Mouse (Mus musculus) urinary bladder, postnatal 14 days (tissue): ENCODE data around the gene Dcst1.

Experiments used
- DNase-seq: peaks from one replicate; pipeline ENCODE4 v3.0.0; 2021; ENCODE audit warnings: low spot score

The Dcst1 gene

DNA sequence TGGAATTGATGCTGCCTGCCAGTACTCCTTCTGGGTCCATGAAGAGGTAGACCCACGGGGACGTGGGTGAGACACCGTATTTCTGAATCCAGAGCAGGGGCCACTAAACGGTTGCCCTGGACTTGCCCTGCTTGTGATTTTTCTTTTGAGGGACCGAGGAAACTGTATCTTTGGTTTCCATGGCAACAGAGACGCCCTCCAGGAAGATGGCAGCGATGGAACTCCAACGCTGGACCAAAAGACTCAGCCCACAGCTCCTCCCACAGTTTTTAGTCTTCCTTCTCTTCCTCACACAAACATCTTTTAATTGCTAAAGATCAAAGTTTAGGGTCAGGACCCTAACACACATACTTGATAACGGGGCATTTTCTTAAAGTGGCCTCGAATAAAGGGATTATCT lies 33.0 kb downstream of the Dcst1 start:
- DNase-seq: no peak

DNA sequence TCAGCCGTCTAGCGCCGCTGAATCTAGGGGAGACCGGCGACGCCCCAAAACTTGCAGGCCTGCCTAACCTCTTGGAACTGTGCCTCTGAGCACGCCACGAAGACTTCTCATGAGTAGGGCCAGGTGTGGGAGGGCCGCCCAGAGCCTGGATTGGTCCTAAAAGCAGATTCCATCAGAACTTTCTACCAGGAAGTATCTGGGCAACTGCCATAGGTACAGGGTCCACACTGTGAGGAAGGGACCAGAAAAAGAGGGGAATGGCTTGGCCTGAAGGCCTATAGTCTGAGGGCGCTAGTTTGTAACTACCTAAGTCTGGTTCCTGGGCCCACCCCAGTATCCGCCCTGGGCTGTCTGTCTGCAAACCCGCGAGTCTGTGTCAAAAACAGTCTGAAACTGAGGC lies 33.5 kb downstream of the Dcst1 start:
- DNase-seq: no peak

DNA sequence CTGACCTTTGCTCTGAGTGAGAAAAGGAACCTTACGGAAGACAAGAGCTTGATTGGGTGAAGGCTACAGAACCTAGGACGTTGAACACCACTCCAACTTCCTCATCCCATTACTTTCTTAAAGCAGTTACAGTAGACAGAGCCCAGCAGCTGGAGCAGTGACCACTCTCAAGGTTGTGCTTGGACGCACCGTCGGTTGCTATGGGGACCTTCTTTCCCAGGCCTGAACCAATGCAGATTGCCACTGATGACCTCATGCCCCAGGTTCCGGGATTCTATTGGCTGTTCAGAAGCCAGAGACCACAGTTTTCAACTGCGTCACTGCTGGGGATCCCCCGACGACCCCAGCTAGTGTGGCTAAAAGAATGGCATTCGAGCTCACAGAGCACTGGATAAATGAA lies 34.1 kb downstream of the Dcst1 start:
- no peak for DNase-seq

DNA sequence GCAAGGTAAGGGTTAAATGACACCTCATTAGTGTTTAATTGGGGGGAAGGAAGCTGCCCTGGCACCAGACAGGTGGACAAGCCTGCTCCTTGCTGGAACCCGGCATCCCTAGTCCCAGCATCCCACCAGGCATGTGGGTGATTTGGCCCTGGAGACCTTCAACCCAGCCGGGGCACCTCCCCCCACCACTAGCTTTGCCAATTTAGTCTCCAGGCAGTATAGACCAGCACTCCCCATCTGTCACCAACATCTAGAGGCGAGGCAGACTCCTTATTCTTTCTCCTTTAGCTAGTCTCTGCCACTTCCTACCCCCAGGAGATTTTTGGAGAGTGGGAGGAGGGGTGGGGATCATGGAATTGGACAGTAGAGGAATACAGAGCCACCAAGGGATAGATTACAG lies 34.7 kb downstream of the Dcst1 start:
- no peak for DNase-seq

DNA sequence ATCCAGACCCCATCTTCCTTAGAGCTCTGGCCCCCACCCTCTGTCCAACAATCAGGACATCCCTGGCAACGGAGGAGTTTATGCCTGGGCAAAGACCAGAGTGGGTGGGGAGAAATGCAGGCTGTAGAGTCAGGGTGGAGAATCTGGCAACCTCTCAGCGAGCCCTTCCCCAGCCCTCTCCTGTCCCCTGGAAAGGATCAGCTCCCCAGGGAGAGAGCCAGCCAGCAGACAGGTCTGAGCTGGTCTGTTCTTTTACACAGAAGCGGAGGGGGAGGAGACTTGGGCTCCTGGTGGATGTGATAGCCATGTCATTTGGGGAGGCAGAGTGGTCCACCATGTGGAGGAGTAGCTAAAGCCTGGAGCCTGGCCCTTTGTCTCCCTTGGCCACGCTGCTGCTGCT lies 36.4 kb downstream of the Dcst1 start:
- DNase-seq: no peak

DNA sequence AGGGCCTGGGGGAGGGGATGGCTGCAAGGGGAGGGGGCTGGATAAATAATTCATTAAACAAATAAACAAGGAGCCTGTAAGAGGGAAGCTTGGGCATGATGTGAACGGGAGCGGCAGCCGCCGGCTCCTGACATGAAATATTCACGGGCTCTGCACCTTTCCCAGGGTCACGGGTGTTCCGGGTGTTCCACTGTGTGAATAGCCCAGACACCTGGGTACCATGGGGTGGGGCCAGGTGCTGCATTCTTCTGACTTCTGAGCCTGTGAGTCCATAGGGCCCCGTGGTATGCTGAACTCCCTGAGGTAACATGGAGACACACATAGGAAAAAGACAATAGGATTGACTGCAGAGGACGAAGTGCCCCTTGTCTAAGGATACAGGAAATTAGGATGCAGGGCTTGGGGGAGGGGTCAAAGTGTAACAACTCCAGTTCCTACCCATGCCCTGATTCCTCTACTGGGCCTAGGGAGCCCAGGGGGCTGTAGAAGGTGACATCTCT lies 37.6 kb downstream of the Dcst1 start:
- no peak for DNase-seq

DNA sequence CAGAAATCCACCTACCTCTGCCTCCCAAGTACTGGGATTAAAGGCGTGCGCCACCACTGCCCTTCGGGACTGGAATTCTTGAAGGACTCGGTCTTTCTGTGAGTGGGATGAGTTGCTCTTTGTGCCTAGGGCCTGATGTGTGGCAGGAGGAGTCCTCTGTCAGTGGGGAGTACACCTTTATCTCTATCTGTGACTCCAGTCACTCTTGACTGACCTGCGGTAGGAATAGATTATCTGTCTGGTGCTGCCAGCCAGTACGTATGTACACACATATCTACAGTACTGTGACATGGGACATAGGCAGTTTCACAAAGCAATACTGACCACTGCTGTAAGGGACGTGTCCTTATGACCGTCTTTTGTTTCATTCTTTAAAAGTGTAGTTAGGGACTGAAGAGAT lies 39.2 kb downstream of the Dcst1 start:
- DNase-seq: no peak

DNA sequence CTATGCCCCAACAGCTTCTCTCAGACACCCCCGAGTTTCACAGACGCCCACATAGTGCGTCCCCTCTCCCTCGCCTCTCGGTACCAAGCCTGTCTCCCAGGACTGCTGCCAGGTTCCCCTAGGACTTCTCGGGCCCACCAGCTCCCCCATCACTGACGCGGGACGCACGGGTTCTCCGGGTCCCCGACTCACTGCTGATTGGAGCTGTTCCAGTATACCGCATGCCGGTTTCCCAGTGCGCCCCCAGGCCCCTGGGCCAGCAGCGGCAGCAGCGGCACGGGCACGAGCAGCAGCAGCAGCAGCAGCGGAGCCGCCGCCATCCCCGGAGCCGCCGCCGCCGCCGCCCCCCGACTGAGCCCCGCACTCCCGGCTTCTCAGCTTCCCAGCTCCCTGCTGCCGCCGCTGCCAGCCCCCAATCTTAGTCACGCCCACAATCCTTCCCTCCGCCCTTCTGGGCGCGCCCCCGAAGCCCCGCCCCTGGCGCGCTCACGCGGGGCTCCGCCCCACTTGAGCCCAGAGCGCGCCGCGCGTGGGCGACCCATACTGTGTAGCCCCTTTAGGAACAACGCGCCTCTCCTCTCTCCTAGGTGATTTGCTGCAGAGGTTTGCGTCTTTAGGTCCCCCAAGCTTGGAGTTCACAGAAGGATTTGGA lies 42.4 kb downstream of the Dcst1 start, which contains the start of gene Efna3:
Efna3 (minus strand) TSS at position 452 of the 652 bp plus-strand sequence.
- peak; percentile 76 for DNase-seq

DNA sequence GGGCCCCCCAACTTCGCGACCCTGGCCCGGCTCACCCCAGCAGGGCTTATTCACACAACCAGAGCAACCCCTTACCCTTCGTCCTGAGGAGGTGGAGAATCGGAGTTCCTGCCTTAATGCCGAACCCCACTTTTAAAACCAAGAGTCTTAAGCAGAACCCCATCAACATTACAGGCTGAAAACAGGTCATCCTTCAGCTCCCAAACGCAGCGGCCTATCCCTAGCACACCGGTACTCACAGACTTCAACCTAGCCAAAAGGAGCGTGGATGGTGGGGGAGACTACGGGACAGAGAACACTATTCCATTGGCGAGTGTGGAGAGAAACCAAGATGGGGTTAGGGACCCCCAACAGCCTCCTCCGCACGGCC lies 42.9 kb downstream of the Dcst1 start:
- no peak for DNase-seq

DNA sequence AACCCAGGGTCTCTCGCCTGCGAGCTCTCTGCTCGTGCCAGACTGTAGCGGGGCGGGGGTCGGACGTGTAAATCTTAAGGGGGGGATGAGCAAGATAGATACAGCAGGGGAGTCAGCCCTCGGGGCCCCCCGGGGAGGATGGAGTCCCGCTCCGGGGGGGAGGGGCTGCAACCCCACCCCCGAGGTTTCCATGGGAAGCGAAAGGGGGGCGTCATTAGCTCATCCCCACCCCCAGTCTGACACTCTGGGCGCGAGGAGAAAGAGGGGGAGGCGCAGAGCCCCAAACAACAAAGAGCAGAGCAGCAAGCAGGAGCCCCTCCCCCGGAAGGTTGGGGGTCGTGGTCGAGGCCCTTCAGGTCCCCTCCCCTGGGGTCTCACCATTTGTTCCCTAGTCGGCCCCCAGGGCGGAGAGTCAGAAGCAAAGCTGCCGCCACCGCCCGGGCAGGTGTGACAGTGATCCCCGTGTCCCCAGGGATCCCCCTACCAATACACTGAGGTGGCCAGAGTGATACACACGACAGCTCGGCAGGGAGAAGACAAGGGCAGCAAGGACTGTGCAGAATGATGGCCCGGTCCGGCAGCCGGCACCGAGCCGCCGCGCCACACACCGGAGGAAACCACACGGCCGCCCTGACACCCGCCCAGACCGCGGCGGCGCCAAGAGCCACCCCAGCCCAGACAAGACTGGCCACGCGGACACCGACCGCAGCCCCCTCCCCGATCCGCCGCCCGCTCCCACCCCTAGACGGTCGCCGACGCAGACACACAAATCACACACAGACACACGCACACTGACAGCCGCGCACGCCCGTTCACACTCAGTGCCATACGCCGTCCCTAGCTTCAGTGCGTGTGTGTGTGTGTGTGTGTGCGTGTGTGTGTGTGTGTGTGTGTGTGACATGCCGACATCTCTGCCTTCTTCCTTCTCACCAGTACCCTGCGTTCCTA lies 43.6 kb downstream of the Dcst1 start:
- no peak for DNase-seq

DNA sequence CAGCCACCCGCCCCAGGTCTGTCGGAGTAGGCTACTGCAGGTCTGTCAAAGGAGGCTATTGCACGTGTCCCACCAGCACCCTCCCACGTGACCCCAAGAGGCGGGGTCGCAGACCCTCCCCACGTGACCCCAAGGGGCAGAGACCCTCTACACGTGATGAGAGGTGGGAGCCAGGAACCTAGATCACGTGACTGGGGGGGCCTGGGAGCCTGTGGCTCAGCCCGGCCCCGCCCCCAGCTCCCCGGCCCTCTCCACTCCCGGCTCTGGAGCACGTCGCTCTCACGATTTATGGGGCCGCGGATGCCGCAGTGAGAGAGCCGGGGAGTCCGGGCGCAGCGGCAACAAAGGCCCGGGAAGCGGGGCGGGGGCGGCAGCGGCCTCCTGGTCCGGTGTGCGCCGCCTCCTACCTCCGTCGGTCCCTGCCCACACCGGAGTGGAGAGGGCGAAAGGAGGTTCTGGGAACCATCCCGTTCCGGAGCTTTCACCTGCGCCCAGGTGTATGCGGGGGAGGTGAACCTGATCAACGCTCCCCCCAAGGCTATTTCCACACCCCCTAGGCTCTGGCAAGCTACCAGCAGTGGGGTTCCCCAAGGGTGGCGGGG lies 44.4 kb downstream of the Dcst1 start:
- DNase-seq: peak; percentile 29

DNA sequence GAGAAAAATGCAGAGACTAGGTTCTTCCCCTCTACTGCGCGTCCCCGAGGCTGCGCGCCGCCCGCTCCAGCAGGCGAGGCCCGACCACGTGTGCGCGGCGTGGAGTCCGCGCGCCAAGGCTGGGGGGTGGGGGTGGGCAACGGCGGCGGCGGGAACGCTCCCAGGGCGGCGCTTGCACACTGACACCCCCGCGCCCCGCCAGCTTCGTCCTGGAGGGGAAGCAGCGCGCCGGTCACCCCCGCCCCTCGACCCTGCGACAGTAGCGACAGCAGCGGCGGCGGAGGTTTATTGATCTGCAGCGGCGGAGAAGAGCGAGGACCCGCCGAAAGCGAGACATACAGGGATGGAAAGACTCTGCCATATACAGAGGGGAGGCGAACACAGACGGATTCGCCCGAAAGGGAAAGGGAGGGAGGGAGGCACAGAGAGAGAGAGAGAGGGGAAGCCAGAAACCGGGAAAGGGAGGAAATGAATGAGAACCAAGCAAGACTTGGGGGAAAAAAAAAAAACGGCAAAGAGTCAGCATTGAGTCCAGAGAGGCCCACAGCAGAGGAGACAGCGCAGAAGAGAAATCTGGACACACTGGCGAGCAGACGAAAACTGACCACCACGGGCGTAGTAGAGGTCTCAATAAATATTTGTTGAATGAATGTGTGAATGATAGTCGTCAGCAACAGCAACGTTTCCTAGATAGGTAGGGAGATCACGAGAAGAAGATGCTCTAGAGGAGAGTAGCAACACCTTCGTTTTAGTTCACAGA lies 45.3 kb downstream of the Dcst1 start:
- DNase-seq: no peak

DNA sequence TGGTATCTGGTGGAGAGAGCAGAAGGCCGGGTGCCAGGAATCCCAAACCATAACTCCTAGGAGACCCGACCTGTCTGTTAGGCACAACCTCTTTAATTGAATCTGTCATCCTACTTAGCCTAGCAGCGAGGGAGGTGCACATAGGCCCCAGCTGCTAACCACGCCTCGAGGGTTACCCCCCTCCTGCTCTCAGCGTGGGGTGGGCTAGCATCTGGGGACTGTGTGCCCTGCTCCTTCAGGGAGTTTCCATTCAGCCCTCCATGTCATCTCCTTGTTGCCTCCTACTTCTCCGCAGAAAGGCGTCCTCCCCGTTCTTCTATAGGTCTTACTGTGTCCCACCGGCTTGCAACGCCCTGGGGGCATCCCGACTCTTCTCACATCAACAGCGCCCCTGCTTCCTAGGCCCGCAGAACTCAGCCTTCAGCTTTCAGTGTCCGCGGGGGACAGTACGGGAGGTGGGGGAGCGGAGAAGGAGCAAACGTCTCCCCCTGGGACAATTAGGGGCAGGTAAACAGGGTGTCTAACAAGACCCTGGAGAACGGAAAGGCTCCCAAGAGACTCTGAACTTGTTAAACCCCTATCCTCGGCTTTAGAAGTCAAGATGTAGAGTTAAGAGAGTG lies 46.0 kb downstream of the Dcst1 start:
- no peak for DNase-seq

DNA sequence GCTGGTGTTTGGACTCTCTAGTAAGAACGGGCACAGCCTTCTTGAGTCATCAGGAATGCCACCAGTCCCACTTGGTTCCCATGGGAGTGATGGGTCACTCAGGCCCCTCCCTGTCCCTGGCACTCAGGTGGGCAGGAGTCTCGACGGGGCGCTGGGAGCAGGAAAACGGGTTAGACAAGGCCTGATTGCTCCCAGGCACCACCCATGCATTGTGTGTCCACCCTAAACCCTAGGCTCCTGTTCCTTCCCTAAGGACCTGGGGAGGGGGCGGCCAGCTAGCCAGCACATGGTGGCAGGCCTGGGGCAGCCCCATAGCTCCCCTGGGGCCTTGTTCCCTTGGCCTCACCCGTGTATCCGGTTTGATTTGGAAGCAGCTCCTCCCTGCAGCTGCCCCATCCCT lies 46.7 kb downstream of the Dcst1 start:
- DNase-seq: no peak

DNA sequence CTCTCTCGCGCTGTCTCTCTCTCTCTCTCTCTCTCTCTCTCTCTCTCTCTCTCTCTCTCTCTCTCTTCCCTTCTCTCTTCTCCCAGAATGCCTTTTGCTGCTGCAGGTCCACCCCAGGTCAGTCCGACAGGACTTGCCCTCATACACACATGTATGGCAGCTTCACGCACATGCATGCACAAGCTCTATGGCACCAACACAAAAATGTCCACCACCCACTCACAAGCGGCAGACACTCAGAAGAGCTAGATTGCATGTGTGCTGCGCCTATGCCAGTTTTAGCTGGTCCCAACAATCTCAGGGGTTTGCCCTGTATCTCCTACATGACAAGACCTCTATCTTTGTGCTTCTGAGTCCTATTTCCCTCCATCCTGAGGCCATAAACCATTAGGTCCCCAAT lies 47.8 kb downstream of the Dcst1 start:
- DNase-seq: no peak

DNA sequence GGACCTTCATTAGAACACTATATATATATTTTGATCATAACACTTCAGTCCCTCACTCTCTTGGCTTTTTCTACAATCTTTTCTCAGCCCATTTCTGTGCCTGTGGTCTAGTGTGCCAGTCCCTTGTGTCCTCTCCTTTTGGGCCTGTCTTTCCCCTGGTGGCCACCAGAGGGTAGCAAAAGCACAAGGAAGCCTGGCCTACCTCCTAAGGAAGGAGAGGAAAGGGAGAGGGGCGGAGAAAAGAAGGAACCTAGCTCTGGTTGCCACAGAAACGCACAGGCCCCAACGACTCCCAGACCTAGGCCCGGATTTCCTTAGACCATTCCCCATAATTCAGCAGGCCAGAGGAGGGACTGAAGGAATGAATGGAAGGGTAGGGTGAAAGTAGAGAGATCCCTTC lies 48.2 kb downstream of the Dcst1 start:
- peak; percentile 90 for DNase-seq

DNA sequence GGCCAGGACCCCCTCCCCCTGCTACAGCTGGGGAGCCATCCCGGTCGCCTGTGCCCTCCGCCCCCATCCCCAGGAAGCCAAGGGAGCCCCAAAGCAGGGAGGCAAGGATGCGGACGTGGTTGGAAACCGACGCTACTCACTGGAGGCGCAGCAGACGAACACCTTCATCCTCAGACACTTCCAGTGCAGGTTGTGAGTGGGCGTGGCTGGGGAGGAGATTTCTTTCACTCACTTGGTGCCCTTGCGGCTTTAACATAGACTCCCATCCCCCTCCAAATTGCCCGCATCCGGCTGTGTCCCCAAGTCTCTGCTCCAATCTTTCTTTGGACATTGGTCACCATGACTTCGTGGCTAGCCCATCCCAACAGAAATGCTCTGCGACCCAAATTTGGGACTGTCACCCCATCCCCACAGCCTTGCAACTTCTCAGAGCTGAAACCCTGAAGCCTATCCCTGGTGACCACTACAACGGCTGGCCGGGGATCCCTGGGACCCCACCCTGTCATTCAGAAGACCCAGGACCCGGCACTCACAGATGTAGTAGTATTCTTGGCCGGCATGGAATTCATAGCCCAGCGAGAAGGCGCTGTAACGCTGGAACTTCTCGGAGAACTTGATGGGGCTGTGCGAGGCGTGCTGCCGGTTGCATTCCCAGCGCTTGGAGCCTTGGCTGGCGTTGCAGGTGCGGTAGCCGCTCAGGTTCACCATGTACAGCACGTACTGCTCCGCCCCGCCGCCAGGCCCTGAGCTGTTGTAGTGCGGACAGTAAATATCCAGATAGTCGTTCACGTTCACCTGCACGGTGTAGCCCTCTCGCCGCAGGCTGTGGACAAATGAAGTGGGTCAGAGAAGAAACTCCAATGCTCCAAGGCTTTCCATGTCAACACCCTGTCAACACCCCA lies 48.9 kb downstream of the Dcst1 start:
- DNase-seq: peak; percentile 30

DNA sequence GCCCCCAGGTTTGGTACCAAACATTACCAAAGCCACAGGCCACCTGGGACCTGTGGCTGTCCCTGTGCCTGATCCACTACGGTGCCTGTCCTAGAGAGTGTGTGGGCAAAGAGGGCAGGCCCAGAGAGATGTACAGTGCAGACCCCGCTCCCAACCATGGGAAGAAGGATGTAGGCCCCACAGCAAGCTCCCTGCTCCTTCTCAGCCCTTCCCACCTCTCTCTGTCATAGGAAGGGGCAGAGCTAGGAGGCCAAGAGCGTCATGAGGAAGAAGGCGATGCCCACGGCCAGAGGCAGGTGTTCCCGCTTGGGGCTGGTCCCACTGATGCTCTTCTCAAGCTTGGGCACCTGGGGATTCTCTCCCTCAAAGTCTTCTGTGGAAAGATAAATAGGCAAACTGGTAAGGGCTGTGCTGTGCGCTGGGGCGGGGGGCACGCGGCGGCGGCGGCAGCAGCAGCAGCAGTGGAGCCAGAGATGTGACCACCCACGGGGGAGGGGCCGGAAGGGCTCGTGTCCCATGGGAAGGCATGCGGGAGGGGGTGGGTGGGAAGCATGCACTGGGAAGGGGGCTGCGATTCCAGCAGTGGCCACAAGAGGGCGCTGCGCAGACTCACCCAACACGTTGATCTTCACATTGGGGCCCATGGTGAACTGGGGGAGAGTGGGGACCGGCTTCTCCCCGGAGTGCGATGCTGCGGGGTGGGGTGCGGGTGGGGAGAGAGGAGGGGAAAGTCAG lies 49.7 kb downstream of the Dcst1 start:
- DNase-seq: peak; percentile 79

DNA sequence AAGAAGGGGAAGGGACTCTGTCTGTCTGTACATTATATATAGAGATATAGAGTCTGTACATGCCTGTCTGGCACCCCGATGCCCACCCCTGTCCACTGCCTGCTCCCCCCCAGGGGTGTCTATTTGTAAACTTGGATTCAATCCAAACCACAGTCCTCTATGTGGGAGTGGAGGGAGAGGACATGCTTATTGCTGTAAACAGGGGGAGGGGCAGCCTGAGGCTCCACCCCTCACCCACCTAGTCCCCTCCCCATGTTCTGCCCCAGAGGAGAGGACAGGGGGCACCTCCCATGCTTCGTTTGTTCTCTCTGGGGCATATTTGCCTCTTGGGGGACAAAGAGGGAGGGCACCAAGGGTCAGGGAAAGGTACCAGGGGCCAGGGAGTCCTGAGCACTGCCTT lies 50.3 kb downstream of the Dcst1 start:
- DNase-seq: no peak

DNA sequence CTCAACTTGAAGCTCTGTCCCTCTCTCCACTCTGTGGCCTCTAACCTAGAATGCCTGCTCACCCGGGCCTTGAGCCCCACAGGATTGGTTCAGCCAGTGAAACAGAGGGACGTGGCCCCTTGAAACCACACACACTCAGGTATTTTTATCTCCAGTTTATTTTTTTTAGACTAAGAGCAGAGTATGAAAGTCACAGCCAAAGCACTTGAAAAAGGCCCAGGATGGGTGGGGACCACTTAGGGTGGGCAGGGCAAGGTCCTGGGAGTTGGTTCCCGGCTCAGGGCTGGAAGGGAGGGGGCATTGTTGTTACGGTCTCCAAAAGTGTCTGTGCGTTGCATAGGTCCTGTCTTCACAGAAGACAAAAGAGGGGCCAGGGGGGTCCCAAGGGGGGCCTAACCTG lies 50.7 kb downstream of the Dcst1 start:
- no peak for DNase-seq
